Mouse (Mus musculus): ENCODE results near the gene Ppm1h.

GRCm38 (mm10) chr10:122711381-122711811 lies 32.8 kb downstream of the Ppm1h start:
- TF ChIP-seq CTCF (IDR thresholded peaks at IDR 0.05; ENCODE audit: control insufficient read depth, insufficient read depth, low read length) (no peak), POLR2A (IDR thresholded peaks at IDR 0.05; ENCODE audit: borderline replicate concordance, control insufficient read depth, low read depth, low read length) (no peak)

Data from bone marrow, adult 2 months (tissue).